Mouse (Mus musculus) stomach, embryonic 15.5 days (tissue): ENCODE data around the gene Tmem132b. TPM values are rescaled to one million over a fixed set of nuclear protein-coding genes. Genes with fewer than 3 reads are reported as not detected.

ENCODE experiments used
- ATAC-seq: fragments of 200-750 bp; cut with Nextera tagmentation; 2 replicates; pipeline ENCODE4 v1.8.0; 2017; ENCODE audit warnings: low read depth, moderate number of reproducible peaks, moderate TSS enrichment; ENCODE audit not compliant: insufficient read depth, low FRiP score
- H3K27ac ChIP-seq: fragments of 300-500 bp; sonication (generic); 2 replicates; pipeline ENCODE4 v1.5.1; 2015; ENCODE audit warnings: mild to moderate bottlenecking, inconsistent platforms
- H3K27me3 ChIP-seq: fragments of 300-500 bp; sonication (generic); replicated peaks from 2 replicates; pipeline ENCODE4 v1.6.1; 2015; ENCODE audit warnings: inconsistent platforms
- H3K36me3 ChIP-seq: fragments of 300-500 bp; sonication (generic); 2 replicates; pipeline ENCODE4 v1.6.1; 2015; ENCODE audit warnings: inconsistent platforms
- H3K4me1 ChIP-seq: fragments of 300-500 bp; sonication (generic); 2 replicates; pipeline ENCODE4 v1.6.1; 2015; ENCODE audit warnings: inconsistent platforms
- H3K4me2 ChIP-seq: fragments of 300-500 bp; sonication (generic); 2 replicates; pipeline ENCODE4 v1.6.1; 2015; ENCODE audit warnings: mild to moderate bottlenecking, inconsistent platforms
- H3K4me3 ChIP-seq: fragments of 300-500 bp; sonication (generic); replicated peaks from 2 replicates; pipeline ENCODE4 v1.5.1; 2015; ENCODE audit warnings: inconsistent platforms
- H3K9ac ChIP-seq: fragments of 300-500 bp; sonication (generic); 2 replicates; pipeline ENCODE4 v1.6.1; 2015; ENCODE audit warnings: inconsistent platforms
- H3K9me3 ChIP-seq: fragments of 300-500 bp; sonication (generic); 2 replicates; pipeline ENCODE4 v1.6.1; 2016; ENCODE audit warnings: inconsistent platforms
- WGBS: fragments of 180-500 bp; shearing (Covaris S2); methylation state at CpG from one replicate; pipeline ENCODE4 v1.1.7; 2015; 5-methylcytosine and 5-hydroxymethylcytosine counted together
- polyA plus RNA-seq: library from polyadenylated mRNA; unstranded; fragments of >200 nt; fragmentation: Nextera tagmentation; extraction: Ambion mirVana; gene quantifications from 2 replicates; pipeline ENCODE4 v1.2.1, GENCODE M21; 2015

Tmem132b gene
- polyA plus RNA-seq, 1 experiment from 2014 or later: 0.62 TPM

DNA sequence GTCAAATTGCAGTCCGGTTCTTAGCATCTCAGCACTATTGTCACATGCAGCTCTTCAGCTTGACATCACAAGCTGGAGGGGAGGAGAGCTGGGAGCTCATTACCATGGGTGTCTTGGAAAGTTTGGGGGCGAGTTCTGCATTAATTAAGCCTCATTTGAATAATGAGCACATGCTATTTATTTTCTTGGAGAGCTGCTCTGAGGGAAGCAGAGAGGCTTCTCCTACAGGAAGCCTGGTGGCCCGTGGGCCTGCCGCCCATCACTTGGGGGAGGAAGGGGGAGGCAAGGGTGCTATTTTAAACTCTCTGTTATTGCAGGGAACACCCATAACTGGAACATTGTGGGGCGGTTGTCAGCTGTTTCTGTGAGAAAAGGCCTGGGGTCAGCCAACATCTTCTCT is 273.8 kb downstream of the Tmem132b start:
- no peak overlapping the region for H3K9ac ChIP-seq
- ATAC-seq: no peak
- WGBS: 60% methylated on average over 5 of the region's 5 CpGs

DNA sequence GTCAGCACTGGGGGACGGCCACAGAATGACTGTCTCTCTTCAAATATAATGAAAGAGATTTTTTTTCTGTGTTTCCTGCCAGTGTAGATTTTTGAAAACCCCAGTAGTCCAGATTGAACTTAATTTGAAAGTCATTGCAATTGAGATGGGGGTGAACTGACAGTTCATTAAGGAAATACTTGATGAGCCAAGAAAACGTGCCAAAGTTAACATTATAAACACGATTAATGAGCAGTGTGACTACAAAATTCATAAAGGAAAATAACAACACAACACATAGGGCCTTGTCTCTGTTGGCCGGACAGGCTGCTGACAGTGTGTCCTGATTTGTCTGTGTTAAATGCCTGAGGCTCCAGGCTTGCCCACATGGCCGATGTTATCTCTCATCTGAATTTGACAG is 276.3 kb downstream of the Tmem132b start:
- Histone ChIP-seq H3K4me2 (no peak overlapping the region), H3K36me3 (no peaks in the 10 kb centered on the region), H3K4me1 (no peaks in the 10 kb centered on the region), H3K4me3 (no peak overlapping the region), H3K27me3 (no peaks in the 10 kb centered on the region), H3K9ac (no peak overlapping the region), H3K27ac (no peak overlapping the region), H3K9me3 (no peaks in the 10 kb centered on the region)
- WGBS: 83% methylated on average over 5 of the region's 5 CpGs
- no peak for ATAC-seq

More for the DNA sequence above, 273.8 kb downstream of the Tmem132b start:
- no peak overlapping the region for H3K4me3 ChIP-seq
- no peaks in the 10 kb centered on the region for H3K9me3 ChIP-seq
- no peak overlapping the region for H3K4me2 ChIP-seq
- H3K4me1 ChIP-seq: no peaks in the 10 kb centered on the region
- H3K36me3 ChIP-seq: no peaks in the 10 kb centered on the region
- no peak overlapping the region for H3K27ac ChIP-seq
- no peaks in the 10 kb centered on the region for H3K27me3 ChIP-seq

- no peaks in the 10 kb centered on the region for H3K4me1 ChIP-seq
- H3K27me3 ChIP-seq: no peaks in the 10 kb centered on the region
- no peak overlapping the region for H3K4me3 ChIP-seq
- H3K9ac ChIP-seq: no peak overlapping the region
- 84% methylated on average over 3 of the region's 3 CpGs for WGBS
- ATAC-seq: no peak
- no peaks in the 10 kb centered on the region for H3K9me3 ChIP-seq
- no peaks in the 10 kb centered on the region for H3K36me3 ChIP-seq
- no peak overlapping the region for H3K4me2 ChIP-seq
- H3K27ac ChIP-seq: no peak overlapping the region
Observed at GRCm38 (mm10) chr5:125829342-125829741, 297.8 kb downstream of the Tmem132b start.

GRCm38 (mm10) chr5:125835890-125836289 is 304.3 kb downstream of the Tmem132b start:
- Histone ChIP-seq H3K4me1 (no peaks in the 10 kb centered on the region), H3K9me3 (no peaks in the 10 kb centered on the region), H3K27me3 (no peaks in the 10 kb centered on the region), H3K4me2 (no peak overlapping the region), H3K9ac (no peak overlapping the region), H3K27ac (no peak overlapping the region), H3K4me3 (no peak overlapping the region), H3K36me3 (no peaks in the 10 kb centered on the region)
- 86% methylated on average over 1 of the region's 1 CpGs for WGBS
- no peak for ATAC-seq

GRCm38 (mm10) chr5:125836761-125837160 is 305.2 kb downstream of the Tmem132b start:
- no peak overlapping the region for H3K4me3 ChIP-seq
- no peak overlapping the region for H3K4me2 ChIP-seq
- no peaks in the 10 kb centered on the region for H3K9me3 ChIP-seq
- no peak overlapping the region for H3K27ac ChIP-seq
- WGBS: 82% methylated on average over 5 of the region's 5 CpGs
- H3K9ac ChIP-seq: no peak overlapping the region
- no peaks in the 10 kb centered on the region for H3K27me3 ChIP-seq
- no peaks in the 10 kb centered on the region for H3K36me3 ChIP-seq
- no peaks in the 10 kb centered on the region for H3K4me1 ChIP-seq
- no peak for ATAC-seq

Other genes with a start within 250 kb of the Tmem132b start
- 61.9 and 67.9 TPM in 2 replicates for gene Scarb1, start 190.7 kb upstream of the Tmem132b start, polyA plus RNA-seq
- gene Gm10382, start 142.5 kb upstream of the Tmem132b start, polyA plus RNA-seq: 0.21 and 0.67 TPM in 2 replicates
- 893 and 1,069 TPM in 2 replicates for gene Ubc, start 141.6 kb upstream of the Tmem132b start, polyA plus RNA-seq
- 10.8 and 11.5 TPM in 2 replicates for gene Dhx37, start 97.7 kb upstream of the Tmem132b start, polyA plus RNA-seq
- 45.5 and 46.6 TPM in 2 replicates for gene Bri3bp, start 90.2 kb upstream of the Tmem132b start, polyA plus RNA-seq
- gene Aacs, start 56.0 kb upstream of the Tmem132b start, polyA plus RNA-seq: 58.8 and 61.4 TPM in 2 replicates